Mouse (Mus musculus) olfactory bulb, adult 2 months (tissue): ENCODE results near the gene Gprc5c.

Experiments
- CTCF ChIP-seq: fragments of 200-500 bp; IDR thresholded peaks from 2 replicates; pipeline ENCODE4 v1.5.1; 2012; ENCODE audit warnings: low read depth, mild to moderate bottlenecking, low read length, moderate library complexity; ENCODE audit not compliant: insufficient read depth
- POLR2A ChIP-seq: fragments of 200-500 bp; IDR thresholded peaks from 2 replicates; pipeline ENCODE4 v1.6.1; 2012; ENCODE audit warnings: mild to moderate bottlenecking, low read depth, low read length, moderate library complexity; ENCODE audit not compliant: insufficient read depth

GRCm38 (mm10) chr11:114917120-114917519 lies 66.2 kb downstream of the Gprc5c start:
- no peak for TF ChIP-seq CTCF
- no peak for TF ChIP-seq POLR2A
